9 mouse cellular contexts compared by ENCODE assay signal in genomic region chr19:32272475-32273260, GRCm38 (mm10).
DNase-seq lines count a peak whose midpoint lies in the region; ATAC-seq and TF ChIP-seq lines count a peak whose summit lies in the region.
"Had no signal": no experiment of that assay in that cellular context is flagged by ENCODE, and none has a peak within 500 bp of the region (broad histone marks: within the 10 kb centered on the region; RNA-seq: fewer than 3 reads in every experiment).

No protein-coding gene starts in this region.

- no peaks in the 10 kb centered on the region for H3K79me2 ChIP-seq in CH12.LX (replicated peaks; ENCODE audit: control insufficient read depth, extremely low read depth, insufficient read depth, poor library complexity, severe bottlenecking)

- no peaks in the 10 kb centered on the region for H3K9me3 ChIP-seq in CH12.LX (replicated peaks; ENCODE audit: low read length)
- H3K9me3 ChIP-seq in heart, embryonic 15.5 days (replicated peaks), result no peaks in the 10 kb centered on the region
- H3K9me3 ChIP-seq in hindbrain, embryonic 14.5 days (ENCODE audit: control insufficient read depth, low read length), result no peaks in the 10 kb centered on the region
- H3K9me3 ChIP-seq in forebrain, embryonic 14.5 days (replicated peaks; ENCODE audit: control insufficient read depth, low read length), result no peaks in the 10 kb centered on the region

- intact Hi-C loops in gastrocnemius, adult 2 months (cut with DNase I), result no loop called here

- no peaks in the 10 kb centered on the region for H3K27me3 ChIP-seq in CH12.LX (replicated peaks)
- H3K27me3 ChIP-seq in heart, embryonic 15.5 days, result no peaks in the 10 kb centered on the region
- H3K27me3 ChIP-seq in spleen, adult 2 months (ENCODE audit: control insufficient read depth, insufficient read depth, low read length), result no peaks in the 10 kb centered on the region
- no peaks in the 10 kb centered on the region for H3K27me3 ChIP-seq in hindbrain, embryonic 14.5 days (ENCODE audit: control insufficient read depth, insufficient read depth, low read length)
- H3K27me3 ChIP-seq in forebrain, embryonic 14.5 days (replicated peaks; ENCODE audit: control insufficient read depth, insufficient read depth, low read length), result no peaks in the 10 kb centered on the region

- TF ChIP-seq CTCF in gastrocnemius, adult 2 months (IDR thresholded peaks at IDR 0.05), result no peak
- TF ChIP-seq CTCF in CH12.LX (conservative IDR thresholded peaks at IDR 0.05 in 1 of 2, IDR thresholded peaks at IDR 0.05 in 1 of 2; ENCODE audit: low read depth in 2 of 2, low read length in 2 of 2), result no peak
- no peak for TF ChIP-seq CTCF in spleen, adult 2 months (IDR thresholded peaks at IDR 0.05; ENCODE audit: extremely low read depth, insufficient read depth, insufficient read length, insufficient replicate concordance)

- in situ Hi-C loops in CH12.LX (cut with MboI; ENCODE audit: low pct_ligation_motif_present, low pct_unique_long_range_greater_than_20kb, low sequenced_read_pairs), result no loop called here

- H3K4me1 ChIP-seq in CH12.LX (ENCODE audit: control insufficient read depth in 1 of 2, insufficient read depth in 2 of 2), result peaks cover 37 to 55% of the 10 kb centered on the region in 2 experiments
- peaks cover 38% of the 10 kb centered on the region for H3K4me1 ChIP-seq in heart, embryonic 15.5 days (replicated peaks)
- peaks cover 60% of the 10 kb centered on the region for H3K4me1 ChIP-seq in spleen, adult 2 months (ENCODE audit: control insufficient read depth, insufficient read depth, insufficient read length)
- peaks cover 11% of the 10 kb centered on the region; the same call in 1 of the 2 replicates for H3K4me1 ChIP-seq in hindbrain, embryonic 14.5 days (replicated peaks; ENCODE audit: control insufficient read depth, insufficient read depth, low read length)
- no peaks in the 10 kb centered on the region for H3K4me1 ChIP-seq in forebrain, embryonic 14.5 days (ENCODE audit: control insufficient read depth, insufficient read depth, low read length)

- 54% methylated on average over 6 of the region's 6 CpGs for WGBS in heart, embryonic 15.5 days
- 24% methylated on average over 6 of the region's 6 CpGs for WGBS in spleen, adult 2 months
- WGBS in hindbrain, embryonic 14.5 days, result 81% methylated on average over 6 of the region's 6 CpGs
- WGBS in forebrain, embryonic 14.5 days, result 85% methylated on average over 6 of the region's 6 CpGs

- TF ChIP-seq RAD21 in CH12.LX (IDR thresholded peaks at IDR 0.05; ENCODE audit: low read depth, low read length), result no peak

- peak overlapping the region; percentile 32; the same call in 1 of the 2 replicates for H3K27ac ChIP-seq in gastrocnemius, adult 2 months
- no peak overlapping the region for H3K27ac ChIP-seq in CH12.LX (ENCODE audit: insufficient read depth, low read depth)
- H3K27ac ChIP-seq in heart, embryonic 15.5 days, result peak overlapping the region; percentile 42
- peak overlapping the region; percentile 82 for H3K27ac ChIP-seq in spleen, adult 2 months (ENCODE audit: insufficient read depth, low read length)
- H3K27ac ChIP-seq in hindbrain, embryonic 14.5 days, result no peak overlapping the region
- H3K27ac ChIP-seq in forebrain, embryonic 14.5 days (ENCODE audit: low read depth, low read length), result no peak overlapping the region

- no peak; the same call in 1 of the 2 replicates for ATAC-seq in heart, embryonic 15.5 days (replicated peaks; ENCODE audit: insufficient number of reproducible peaks, insufficient read depth, low FRiP score, low read depth)
- no peak for ATAC-seq in hindbrain, embryonic 14.5 days (ENCODE audit: low FRiP score)
- ATAC-seq in forebrain, embryonic 14.5 days, result no peak

- H3K36me3 ChIP-seq in CH12.LX (replicated peaks in 1 of 2; ENCODE audit: control insufficient read depth in 1 of 2, insufficient read depth in 1 of 2, low read length in 1 of 2), result no peaks in the 10 kb centered on the region
- no peaks in the 10 kb centered on the region for H3K36me3 ChIP-seq in heart, embryonic 15.5 days
- H3K36me3 ChIP-seq in spleen, adult 2 months (ENCODE audit: control insufficient read depth, insufficient read depth, low read length), result no peaks in the 10 kb centered on the region
- H3K36me3 ChIP-seq in hindbrain, embryonic 14.5 days (replicated peaks; ENCODE audit: control insufficient read depth, insufficient read depth), result no peaks in the 10 kb centered on the region
- no peaks in the 10 kb centered on the region for H3K36me3 ChIP-seq in forebrain, embryonic 14.5 days (ENCODE audit: control insufficient read depth, insufficient read depth, low read length)

- DNase-seq in gastrocnemius, adult 2 months, result no peak
- DNase-seq in gastrocnemius, postnatal 4 days (ENCODE audit: low spot score in 2 of 2), result no peak
- peak; percentile 65 for DNase-seq in CH12.LX (ENCODE audit: extremely low read depth)
- peak in 1 of 2 experiments; percentile 49 for DNase-seq in spleen, adult 2 months (ENCODE audit: low read depth in 1 of 2, low spot score in 2 of 2)
- no peak for DNase-seq in urinary bladder, postnatal 10 days (ENCODE audit: low spot score)
- no peak for DNase-seq in hindbrain, embryonic 14.5 days (ENCODE audit: low spot score)
- DNase-seq in forebrain, embryonic 14.5 days (ENCODE audit: low spot score), result no peak
- DNase-seq: lung, postnatal 14 days had no signal

- TF ChIP-seq EP300 in CH12.LX (IDR thresholded peaks at IDR 0.05; ENCODE audit: low read length), result peak; percentile 51

- dilution Hi-C loops in CH12.LX (cut with MboI; ENCODE audit: extremely low pct_ligation_motif_present, extremely low pct_unique_long_range_greater_than_20kb, low sequenced_read_pairs), result no loop called here

- no peak for TF ChIP-seq POLR2A in CH12.LX (IDR thresholded peaks at IDR 0.05; ENCODE audit: low read depth, low read length)
- TF ChIP-seq POLR2A in spleen, adult 2 months (IDR thresholded peaks at IDR 0.05; ENCODE audit: low read depth, low read length), result no peak

- H3K4me2 ChIP-seq in CH12.LX (ENCODE audit: insufficient read depth, low read depth, poor library complexity, severe bottlenecking), result peak overlapping the region; percentile 63
- no peak overlapping the region for H3K4me2 ChIP-seq in heart, embryonic 15.5 days
- no peak overlapping the region for H3K4me2 ChIP-seq in hindbrain, embryonic 14.5 days (replicated peaks)
- H3K4me2 ChIP-seq in forebrain, embryonic 14.5 days (ENCODE audit: low read length), result no peak overlapping the region

- H3K4me3 ChIP-seq in gastrocnemius, adult 2 months, result no peak overlapping the region
- no peak overlapping the region for H3K4me3 ChIP-seq in CH12.LX (replicated peaks in 1 of 3; ENCODE audit: low read depth in 2 of 3, low read length in 2 of 3, poor library complexity in 1 of 3)
- H3K4me3 ChIP-seq in heart, embryonic 15.5 days, result no peak overlapping the region
- no peak overlapping the region for H3K4me3 ChIP-seq in spleen, adult 2 months (ENCODE audit: extremely low read depth, insufficient read depth, insufficient read length)
- no peak overlapping the region for H3K4me3 ChIP-seq in hindbrain, embryonic 14.5 days (replicated peaks; ENCODE audit: low read length)
- no peak overlapping the region for H3K4me3 ChIP-seq in forebrain, embryonic 14.5 days (ENCODE audit: low read depth, low read length)

- H3K9ac ChIP-seq in CH12.LX (ENCODE audit: insufficient read depth, low read depth), result peak overlapping the region; percentile 46; the same call in 1 of the 2 replicates
- no peak overlapping the region for H3K9ac ChIP-seq in heart, embryonic 15.5 days
- no peak overlapping the region for H3K9ac ChIP-seq in hindbrain, embryonic 14.5 days
- H3K9ac ChIP-seq in forebrain, embryonic 14.5 days (ENCODE audit: low read length), result no peak overlapping the region

TF ChIP-seq in CH12.LX, 34 proteins besides CTCF, POLR2A, EP300 and RAD21 (continues in another document):
- TF ChIP-seq MYC (IDR thresholded peaks at IDR 0.05; ENCODE audit: low read depth, low read length) (0 out of 2 replicates have a peak, but pooled peaks have one; percentile 35), MXI1 (IDR thresholded peaks at IDR 0.05; ENCODE audit: low read depth, low read length) (no peak), ELF1 (IDR thresholded peaks at IDR 0.05; ENCODE audit: low read depth, low read length) (peak; percentile 48; the same call in 1 of the 2 replicates), MAX (IDR thresholded peaks at IDR 0.05; ENCODE audit: low read length) (0 out of 2 replicates have a peak, but pooled peaks have one; percentile 53), TCF12 (IDR thresholded peaks at IDR 0.05; ENCODE audit: low read depth, low read length) (0 out of 2 replicates have a peak, but pooled peaks have one; percentile 40), NELFE (IDR thresholded peaks at IDR 0.05; ENCODE audit: low read depth, low read length) (no peak), JUN (IDR thresholded peaks at IDR 0.05; ENCODE audit: insufficient read depth, low read depth, low read length) (0 out of 2 replicates have a peak, but pooled peaks have one; percentile 10), MAZ (IDR thresholded peaks at IDR 0.05; ENCODE audit: low read depth, low read length) (no peak), ZNF384 (IDR thresholded peaks at IDR 0.05; ENCODE audit: low read depth, low read length) (no peak), CHD2 (IDR thresholded peaks at IDR 0.05; ENCODE audit: low read length) (no peak), SIN3A (IDR thresholded peaks at IDR 0.05; ENCODE audit: low read length) (no peak; the same call in 1 of the 2 replicates), CHD1 (IDR thresholded peaks at IDR 0.05; ENCODE audit: low read depth, low read length) (peak; percentile 39; the same call in 1 of the 2 replicates), MEF2A (IDR thresholded peaks at IDR 0.05; ENCODE audit: borderline replicate concordance, low read depth, low read length) (peak; percentile 74; the same call in 1 of the 2 replicates), GABPA (IDR thresholded peaks at IDR 0.05; ENCODE audit: insufficient replicate concordance, low read depth, low read length) (no peak), NRF1 (IDR thresholded peaks at IDR 0.05; ENCODE audit: low read depth, low read length) (no peak), KAT2A (IDR thresholded peaks at IDR 0.05; ENCODE audit: insufficient replicate concordance, low read length) (0 out of 2 replicates have a peak, but pooled peaks have one; percentile 22), TBP (conservative IDR thresholded peaks at IDR 0.05; ENCODE audit: low read depth, low read length) (no peak), RCOR1 (conservative IDR thresholded peaks at IDR 0.05; ENCODE audit: low read depth, low read length) (no peak), USF2 (conservative IDR thresholded peaks at IDR 0.05; ENCODE audit: low read depth, low read length) (no peak), UBTF (IDR thresholded peaks at IDR 0.05; ENCODE audit: low read depth, low read length) (no peak), ETS1 (conservative IDR thresholded peaks at IDR 0.05; ENCODE audit: low read depth, low read length) (peak; percentile 64), MAFK (IDR thresholded peaks at IDR 0.05; ENCODE audit: insufficient replicate concordance, low read length) (0 out of 2 replicates have a peak, but pooled peaks have one; percentile 53), ZC3H11A (IDR thresholded peaks at IDR 0.05; ENCODE audit: low read depth, low read length) (no peak)

Comparison
In these comparisons a context has a peak if more than half of its experiments do, and no peak if none do; other contexts are left out.
1. H3K27ac ChIP-seq: peak in gastrocnemius, adult 2 months (single experiment), heart, embryonic 15.5 days (single experiment) and spleen, adult 2 months (single experiment); none in CH12.LX (single experiment), hindbrain, embryonic 14.5 days (single experiment) and forebrain, embryonic 14.5 days (single experiment).